Mouse (Mus musculus): Measurements from ENCODE around the gene Snai3.

DNA sequence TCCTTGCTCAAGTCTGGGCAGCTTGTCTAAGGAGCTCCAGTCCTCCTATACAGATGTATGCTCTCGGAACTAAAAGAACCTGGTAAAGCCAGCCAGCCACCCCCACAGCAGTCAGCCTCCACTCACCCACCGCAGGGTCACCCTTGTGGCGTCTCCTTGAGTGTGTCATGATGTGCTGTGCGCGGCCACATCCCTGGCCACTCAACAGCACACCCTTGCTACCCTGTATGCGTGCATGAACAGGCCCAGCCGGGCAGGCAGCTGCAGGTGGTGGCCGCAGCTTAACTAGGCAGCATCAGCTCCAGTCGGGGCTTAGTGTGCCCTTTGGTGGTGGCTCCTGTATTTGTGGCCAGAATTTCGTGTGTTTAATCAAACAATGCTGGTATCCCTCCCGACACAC, 3.4 kb downstream of the Snai3 start:
- no peak for TF ChIP-seq EP300 (IDR thresholded peaks at IDR 0.05; ENCODE audit: insufficient read depth, low read depth, low read length)
- TF ChIP-seq CTCF (IDR thresholded peaks at IDR 0.05; ENCODE audit: low read depth, low read length): no peak
